Mouse (Mus musculus) CH12.LX (cell line): ENCODE results near the gene Slc2a10.

ENCODE experiments used
- CHD2 ChIP-seq: IDR thresholded peaks from 2 replicates; pipeline ENCODE4 v1.6.1; 2011; ENCODE audit warnings: low read length, improper control_type of control experiment
- CTCF ChIP-seq, 2 experiments: IDR thresholded peaks in 1 of 2; conservative IDR thresholded peaks in 1 of 2; 2 replicates each; pipeline ENCODE4 v1.5.1; 2011 to 2012; ENCODE audit warnings: low read depth in 2 of 2, low read length in 2 of 2, improper control_type of control experiment in 1 of 2, inconsistent platforms in 1 of 2, mild to moderate bottlenecking in 1 of 2, moderate library complexity in 1 of 2
- ELF1 ChIP-seq: IDR thresholded peaks from 2 replicates; pipeline ENCODE4 v1.6.1; 2014; ENCODE audit warnings: low read depth, mild to moderate bottlenecking, inconsistent platforms, low read length, improper control_type of control experiment
- EP300 ChIP-seq: IDR thresholded peaks from 2 replicates; pipeline ENCODE4 v1.6.1; 2011; ENCODE audit warnings: low read length, improper control_type of control experiment
- POLR2A ChIP-seq: IDR thresholded peaks from 2 replicates; pipeline ENCODE4 v1.6.1; 2011; ENCODE audit warnings: low read depth, mild to moderate bottlenecking, improper control_type of control experiment, low read length
- USF2 ChIP-seq: conservative IDR thresholded peaks from 2 replicates; pipeline ENCODE4 v1.6.1; 2011; ENCODE audit warnings: low read depth, low read length, improper control_type of control experiment

- TF ChIP-seq ELF1 (no peak), CHD2 (no peak), CTCF (conservative IDR thresholded peaks at IDR 0.05 in 1 of 2, IDR thresholded peaks at IDR 0.05 in 1 of 2; ENCODE audit: low read depth in 2 of 2, low read length in 2 of 2) (no peak), USF2 (no peak), POLR2A (no peak), EP300 (no peak)
Observed at GRCm38 (mm10) chr2:165568911-165569310, 65.3 kb downstream of the Slc2a10 start.
